Comparison of ENCODE assay signal across 11 mouse cellular contexts in the genomic region with DNA sequence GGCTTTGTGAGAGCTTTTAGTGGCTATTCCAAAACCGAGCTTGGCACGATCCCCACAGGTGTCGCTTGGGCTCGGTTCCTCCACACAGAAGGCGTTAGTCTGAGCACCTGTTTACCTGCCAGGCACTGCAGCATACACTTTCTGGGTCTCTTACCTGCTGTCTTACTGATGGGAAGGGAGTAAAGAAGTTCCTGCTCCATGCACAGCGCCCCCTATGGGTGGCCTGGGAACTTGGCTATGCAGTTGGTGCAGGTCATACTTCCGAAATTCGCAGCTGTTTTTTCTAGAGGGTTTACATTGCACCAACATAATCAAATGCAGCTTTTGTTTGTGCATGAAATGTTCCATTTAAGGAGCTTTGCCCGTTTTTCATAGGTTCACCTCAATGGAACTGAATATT. TPM values are rescaled to one million over a fixed set of nuclear protein-coding genes. Genes with fewer than 3 reads are reported as not detected.
DNase-seq lines count a peak whose midpoint lies in the region; ATAC-seq and TF ChIP-seq lines count a peak whose summit lies in the region.
"Had no signal": no experiment of that assay in that cellular context is flagged by ENCODE, and none has a peak within 500 bp of the region (broad histone marks: within the 10 kb centered on the region; RNA-seq: fewer than 3 reads in every experiment).

No protein-coding gene starts in this region.

- no peak overlapping the region for H3K27ac ChIP-seq in forebrain, postnatal 0 days (ENCODE audit: low read depth, low read length)
- no peak overlapping the region for H3K27ac ChIP-seq in forebrain, embryonic 13.5 days
- H3K27ac ChIP-seq in neural tube, embryonic 11.5 days (ENCODE audit: low read depth, low read length): no peak overlapping the region
- no peak overlapping the region for H3K27ac ChIP-seq in neural tube, embryonic 15.5 days (replicated peaks)
- H3K27ac ChIP-seq: liver, embryonic 15.5 days had no signal

- H3K4me3 ChIP-seq in forebrain, postnatal 0 days (ENCODE audit: low read depth, low read length): no peak overlapping the region
- no peak overlapping the region for H3K4me3 ChIP-seq in forebrain, embryonic 13.5 days
- H3K4me3 ChIP-seq in neural tube, embryonic 11.5 days (ENCODE audit: low read depth, low read length): no peak overlapping the region
- H3K4me3 ChIP-seq in neural tube, embryonic 15.5 days (replicated peaks): no peak overlapping the region
- H3K4me3 ChIP-seq: liver, embryonic 15.5 days had no signal

- H3K4me1 ChIP-seq in forebrain, postnatal 0 days (ENCODE audit: insufficient read depth): no peaks in the 10 kb centered on the region
- peaks cover 6% of the 10 kb centered on the region for H3K4me1 ChIP-seq in forebrain, embryonic 13.5 days
- no peaks in the 10 kb centered on the region for H3K4me1 ChIP-seq in neural tube, embryonic 11.5 days (ENCODE audit: control insufficient read depth, insufficient read depth, low read length)
- peaks cover 9% of the 10 kb centered on the region for H3K4me1 ChIP-seq in neural tube, embryonic 15.5 days

- ATAC-seq in forebrain, postnatal 0 days: no peak
- no peak for ATAC-seq in forebrain, embryonic 13.5 days
- no peak for ATAC-seq in neural tube, embryonic 11.5 days (ENCODE audit: insufficient read depth, low FRiP score, low TSS enrichment)
- no peak for ATAC-seq in neural tube, embryonic 15.5 days (ENCODE audit: low FRiP score)

- 57% methylated on average over 9 of the region's 9 CpGs for WGBS in forebrain, postnatal 0 days
- WGBS in forebrain, embryonic 13.5 days: 59% methylated on average over 9 of the region's 9 CpGs
- 51% methylated on average over 9 of the region's 9 CpGs for WGBS in neural tube, embryonic 11.5 days
- 60% methylated on average over 9 of the region's 9 CpGs for WGBS in neural tube, embryonic 15.5 days

- no peak overlapping the region for H3K9ac ChIP-seq in forebrain, postnatal 0 days
- H3K9ac ChIP-seq in forebrain, embryonic 13.5 days: no peak overlapping the region
- H3K9ac ChIP-seq in neural tube, embryonic 11.5 days (ENCODE audit: low read length): no peak overlapping the region
- H3K9ac ChIP-seq in neural tube, embryonic 15.5 days (replicated peaks): no peak overlapping the region
- H3K9ac ChIP-seq: liver, embryonic 15.5 days had no signal

- no peak overlapping the region for H3K4me2 ChIP-seq in forebrain, postnatal 0 days (ENCODE audit: low read depth)
- no peak overlapping the region for H3K4me2 ChIP-seq in forebrain, embryonic 13.5 days
- no peak overlapping the region for H3K4me2 ChIP-seq in neural tube, embryonic 11.5 days (ENCODE audit: low read depth)
- H3K4me2 ChIP-seq in neural tube, embryonic 15.5 days: no peak overlapping the region
- H3K4me2 ChIP-seq: liver, embryonic 15.5 days had no signal

- no peak for DNase-seq in forebrain, postnatal 0 days
- peak; percentile 11 for DNase-seq in neural tube, embryonic 11.5 days (ENCODE audit: low spot score)
- DNase-seq in neural tube, embryonic 10.5 days (ENCODE audit: extremely low spot score, low spot score): no peak
- DNase-seq in induced T-regulatory cell, adult 2 months (ENCODE audit: low read depth): peak; percentile 60
- peak; percentile 29 for DNase-seq in thymus, postnatal 25 days
- DNase-seq in frontal cortex, postnatal 36 days (ENCODE audit: low spot score in 2 of 2): no peak

- peak; percentile 50 for TF ChIP-seq CTCF in forebrain, postnatal 0 days (IDR thresholded peaks at IDR 0.05; ENCODE audit: low read depth)

- H3K36me3 ChIP-seq in forebrain, postnatal 0 days (ENCODE audit: insufficient read depth): no peaks in the 10 kb centered on the region
- H3K36me3 ChIP-seq in forebrain, embryonic 13.5 days (ENCODE audit: poor library complexity, severe bottlenecking): no peaks in the 10 kb centered on the region
- H3K36me3 ChIP-seq in neural tube, embryonic 11.5 days (ENCODE audit: control insufficient read depth, insufficient read depth, low read length): no peaks in the 10 kb centered on the region
- no peaks in the 10 kb centered on the region for H3K36me3 ChIP-seq in neural tube, embryonic 15.5 days
- H3K36me3 ChIP-seq: liver, embryonic 15.5 days had no signal

- H3K9me3 ChIP-seq in forebrain, postnatal 0 days (ENCODE audit: low read length): no peaks in the 10 kb centered on the region
- no peaks in the 10 kb centered on the region for H3K9me3 ChIP-seq in forebrain, embryonic 13.5 days (replicated peaks)
- H3K9me3 ChIP-seq in neural tube, embryonic 11.5 days (ENCODE audit: control insufficient read depth, low read length): no peaks in the 10 kb centered on the region
- no peaks in the 10 kb centered on the region for H3K9me3 ChIP-seq in neural tube, embryonic 15.5 days (replicated peaks)
- H3K9me3 ChIP-seq: liver, embryonic 15.5 days had no signal

- H3K27me3 ChIP-seq in forebrain, postnatal 0 days (ENCODE audit: insufficient read depth, low read length): no peaks in the 10 kb centered on the region
- no peaks in the 10 kb centered on the region for H3K27me3 ChIP-seq in forebrain, embryonic 13.5 days
- no peaks in the 10 kb centered on the region for H3K27me3 ChIP-seq in neural tube, embryonic 11.5 days (ENCODE audit: control insufficient read depth, insufficient read depth, low read length)
- H3K27me3 ChIP-seq in neural tube, embryonic 15.5 days (replicated peaks): no peaks in the 10 kb centered on the region
- H3K27me3 ChIP-seq: liver, embryonic 15.5 days had no signal

RNA-seq across cellular contexts. Expression of gene Smco1, which starts 2.1 kb away (rescaled TPM):
- total RNA-seq in forebrain, postnatal 0 days (2014; rRNA removed): not detected in 2 replicates
- not detected in 2 replicates for polyA plus RNA-seq in forebrain, postnatal 0 days (2015; fragmentation: Nextera tagmentation; extraction: Ambion mirVana)
- polyA plus RNA-seq in forebrain, embryonic 13.5 days (2015; fragmentation: Nextera tagmentation; extraction: Ambion mirVana): not detected in 2 replicates
- not detected in 2 replicates for polyA plus RNA-seq in neural tube, embryonic 11.5 days (2014; fragmentation: Nextera tagmentation; extraction: Ambion mirVana)
- polyA plus RNA-seq in neural tube, embryonic 15.5 days (2015; fragmentation: Nextera tagmentation; extraction: Ambion mirVana): not detected in 2 replicates
- total RNA-seq: hematopoietic stem cell, adult 5-6 weeks had no signal
- polyA plus RNA-seq: embryonic facial prominence, embryonic 14.5 days; liver, embryonic 15.5 days had no signal

RNA-seq across cellular contexts. Expression of gene Rnf168, which starts 3.9 kb away (rescaled TPM):
- 38.6 and 39.1 TPM in 2 replicates for total RNA-seq in forebrain, postnatal 0 days (2014; rRNA removed)
- polyA plus RNA-seq in forebrain, postnatal 0 days (2015; fragmentation: Nextera tagmentation; extraction: Ambion mirVana): 18.6 and 26.1 TPM in 2 replicates
- 38.5 and 39.3 TPM in 2 replicates for polyA plus RNA-seq in forebrain, embryonic 13.5 days (2015; fragmentation: Nextera tagmentation; extraction: Ambion mirVana)
- 23.6 and 23.9 TPM in 2 replicates for polyA plus RNA-seq in neural tube, embryonic 11.5 days (2014; fragmentation: Nextera tagmentation; extraction: Ambion mirVana)
- 25.5 and 28.9 TPM in 2 replicates for polyA plus RNA-seq in neural tube, embryonic 15.5 days (2015; fragmentation: Nextera tagmentation; extraction: Ambion mirVana)

RNA-seq across cellular contexts. Expression of gene Wdr53, which starts 26.3 kb away (rescaled TPM):
- total RNA-seq in forebrain, postnatal 0 days (2014; rRNA removed): 18.0 and 21.2 TPM in 2 replicates
- polyA plus RNA-seq in forebrain, postnatal 0 days (2015; fragmentation: Nextera tagmentation; extraction: Ambion mirVana): 11.5 and 12.8 TPM in 2 replicates
- 15.4 and 18.3 TPM in 2 replicates for polyA plus RNA-seq in forebrain, embryonic 13.5 days (2015; fragmentation: Nextera tagmentation; extraction: Ambion mirVana)
- 19.2 and 19.4 TPM in 2 replicates for polyA plus RNA-seq in neural tube, embryonic 11.5 days (2014; fragmentation: Nextera tagmentation; extraction: Ambion mirVana)
- polyA plus RNA-seq in neural tube, embryonic 15.5 days (2015; fragmentation: Nextera tagmentation; extraction: Ambion mirVana): 13.6 and 14.8 TPM in 2 replicates

RNA-seq across cellular contexts. Expression of gene Fbxo45, which starts 26.4 kb away (rescaled TPM):
- 45.2 and 51.0 TPM in 2 replicates for total RNA-seq in forebrain, postnatal 0 days (2014; rRNA removed)
- 13.5 and 16.7 TPM in 2 replicates for polyA plus RNA-seq in forebrain, postnatal 0 days (2015; fragmentation: Nextera tagmentation; extraction: Ambion mirVana)
- 8.8 and 8.9 TPM in 2 replicates for polyA plus RNA-seq in forebrain, embryonic 13.5 days (2015; fragmentation: Nextera tagmentation; extraction: Ambion mirVana)
- 21.8 and 24.9 TPM in 2 replicates for polyA plus RNA-seq in neural tube, embryonic 11.5 days (2014; fragmentation: Nextera tagmentation; extraction: Ambion mirVana)
- polyA plus RNA-seq in neural tube, embryonic 15.5 days (2015; fragmentation: Nextera tagmentation; extraction: Ambion mirVana): 13.8 and 17.9 TPM in 2 replicates

RNA-seq across cellular contexts. Expression of gene Ubxn7, which starts 58.7 kb away (rescaled TPM):
- total RNA-seq in forebrain, postnatal 0 days (2014; rRNA removed): 35.9 and 42.5 TPM in 2 replicates
- polyA plus RNA-seq in forebrain, postnatal 0 days (2015; fragmentation: Nextera tagmentation; extraction: Ambion mirVana): 6.6 and 10.5 TPM in 2 replicates
- 29.9 and 32.0 TPM in 2 replicates for polyA plus RNA-seq in forebrain, embryonic 13.5 days (2015; fragmentation: Nextera tagmentation; extraction: Ambion mirVana)
- polyA plus RNA-seq in neural tube, embryonic 11.5 days (2014; fragmentation: Nextera tagmentation; extraction: Ambion mirVana): 22.7 and 28.9 TPM in 2 replicates
- 20.8 and 24.7 TPM in 2 replicates for polyA plus RNA-seq in neural tube, embryonic 15.5 days (2015; fragmentation: Nextera tagmentation; extraction: Ambion mirVana)

Comparison
In these comparisons a context has a peak if more than half of its experiments do, and no peak if none do; other contexts are left out.
1. DNase-seq: peak in neural tube, embryonic 11.5 days (single experiment), induced T-regulatory cell, adult 2 months (single experiment) and thymus, postnatal 25 days (single experiment); none in forebrain, postnatal 0 days (single experiment), neural tube, embryonic 10.5 days (single experiment) and frontal cortex, postnatal 36 days (0 of 2).